Mouse (Mus musculus) layer of hippocampus, adult 2 months (tissue): ENCODE measurements around the gene Tcam1. TPM values are rescaled to one million over a fixed set of nuclear protein-coding genes. Genes with fewer than 3 reads are reported as not detected.

ENCODE experiments used
- DNase-seq, 2 experiments: peaks; one replicate each; pipeline ENCODE4 v3.0.0; 2022; ENCODE audit warnings: low spot score in 2 of 2
- H3K27ac ChIP-seq: fragments of 200-600 bp; 2 replicates; pipeline ENCODE4 v1.8.1; 2022
- H3K4me3 ChIP-seq: fragments of 200-600 bp; 2 replicates; pipeline ENCODE4 v1.8.1; 2022; ENCODE audit warnings: mild to moderate bottlenecking
- CTCF ChIP-seq: fragments of 200-600 bp; conservative IDR thresholded peaks from 2 replicates; pipeline ENCODE4 v1.8.1; 2022; ENCODE audit warnings: antibody characterized with exemption, mild to moderate bottlenecking, moderate library complexity
- total RNA-seq, 2 experiments: library from RNA; stranded (reverse); gene quantifications; 2 replicates each; pipeline ENCODE4 v1.2.3; 2021

Gene Tcam1
- total RNA-seq, 2 experiments from 2014 or later = 0.15 to 0.34 TPM

GRCm38 (mm10) chr11:106283371-106283770, 6.9 kb downstream of the Tcam1 start:
- DNase-seq = no peak
- Histone ChIP-seq H3K4me3 (no peak overlapping the region), H3K27ac (no peak overlapping the region)
- no peak for TF ChIP-seq CTCF

- TF ChIP-seq CTCF = no peak
- H3K27ac ChIP-seq = no peak overlapping the region
- no peak for DNase-seq
- H3K4me3 ChIP-seq = no peak overlapping the region
Observed at GRCm38 (mm10) chr11:106284126-106284525, 7.7 kb downstream of the Tcam1 start.

GRCm38 (mm10) chr11:106286206-106286605, 9.7 kb downstream of the Tcam1 start:
- no peak for TF ChIP-seq CTCF
- H3K27ac ChIP-seq = no peak overlapping the region
- no peak for DNase-seq
- no peak overlapping the region for H3K4me3 ChIP-seq

- peak overlapping the region; percentile 12; the same call in 1 of the 2 replicates for H3K27ac ChIP-seq
- DNase-seq = no peak
- H3K4me3 ChIP-seq = no peak overlapping the region
- TF ChIP-seq CTCF = no peak
Observed at GRCm38 (mm10) chr11:106286987-106287386, 10.5 kb downstream of the Tcam1 start.

- peak; percentile 53 for TF ChIP-seq CTCF
- no peak for DNase-seq
- no peak overlapping the region for H3K27ac ChIP-seq
- no peak overlapping the region for H3K4me3 ChIP-seq
Observed at GRCm38 (mm10) chr11:106289369-106289768, 12.9 kb downstream of the Tcam1 start.

GRCm38 (mm10) chr11:106290376-106290775, 13.9 kb downstream of the Tcam1 start:
- no peak for TF ChIP-seq CTCF
- DNase-seq = no peak
- no peak overlapping the region for H3K27ac ChIP-seq
- no peak overlapping the region for H3K4me3 ChIP-seq

GRCm38 (mm10) chr11:106291861-106292260, 15.4 kb downstream of the Tcam1 start:
- DNase-seq = no peak
- peak; percentile 50 for TF ChIP-seq CTCF
- Histone ChIP-seq H3K4me3 (no peak overlapping the region), H3K27ac (no peak overlapping the region)

GRCm38 (mm10) chr11:106301765-106302164, 25.3 kb downstream of the Tcam1 start, which contains the start of gene Gh:
Gene Gh (minus strand): TSS chr11:106301865.
- Histone ChIP-seq H3K4me3 (no peak within 1 kb of the TSS), H3K27ac (no peak within 1 kb of the TSS)
- no peak for DNase-seq
- TF ChIP-seq CTCF = no peak

- DNase-seq = peak in 1 of 2 experiments; percentile 53
- Histone ChIP-seq H3K4me3 (no peak overlapping the region), H3K27ac (no peak overlapping the region)
Observed at GRCm38 (mm10) chr11:106302634-106303033, 26.2 kb downstream of the Tcam1 start.

GRCm38 (mm10) chr11:106305348-106306064, 29.0 kb downstream of the Tcam1 start:
- no peak for TF ChIP-seq CTCF
- no peak for DNase-seq
- no peak overlapping the region for H3K4me3 ChIP-seq
- H3K27ac ChIP-seq = no peak overlapping the region

More at GRCm38 (mm10) chr11:106302634-106303033, 26.2 kb downstream of the Tcam1 start:
- peak; percentile 82 for TF ChIP-seq CTCF

GRCm38 (mm10) chr11:106306065-106306385, 29.6 kb downstream of the Tcam1 start:
- Histone ChIP-seq H3K27ac (no peak overlapping the region), H3K4me3 (no peak overlapping the region)
- no peak for TF ChIP-seq CTCF
- no peak for DNase-seq

GRCm38 (mm10) chr11:106306758-106307157, 30.3 kb downstream of the Tcam1 start:
- no peak for DNase-seq
- no peak overlapping the region for H3K4me3 ChIP-seq
- no peak for TF ChIP-seq CTCF
- no peak overlapping the region for H3K27ac ChIP-seq

- no peak overlapping the region for H3K4me3 ChIP-seq
- H3K27ac ChIP-seq = no peak overlapping the region
- no peak for DNase-seq
- TF ChIP-seq CTCF = no peak
Observed at GRCm38 (mm10) chr11:106307432-106307831, 31.0 kb downstream of the Tcam1 start.

GRCm38 (mm10) chr11:106308162-106308561, 31.7 kb downstream of the Tcam1 start:
- Histone ChIP-seq H3K27ac (no peak overlapping the region), H3K4me3 (no peak overlapping the region)
- no peak for DNase-seq
- TF ChIP-seq CTCF = no peak
